In genomic region chr1:54896109-54897085, GRCm38 (mm10) we compare ENCODE assay signal across 7 mouse cellular contexts. TPM values are rescaled to one million over a fixed set of nuclear protein-coding genes. Genes with fewer than 3 reads are reported as not detected.
DNase-seq lines count a peak whose midpoint lies in the region; ATAC-seq lines count a peak whose summit lies in the region.

No protein-coding gene starts in this region.

- H3K4me3 ChIP-seq in kidney, embryonic 16.5 days (ENCODE audit: low read length) = no peak overlapping the region

- no peak for ATAC-seq in kidney, embryonic 16.5 days (ENCODE audit: low FRiP score, low TSS enrichment)

- no peaks in the 10 kb centered on the region for H3K27me3 ChIP-seq in kidney, embryonic 16.5 days (ENCODE audit: insufficient read depth, low read length)

- no peaks in the 10 kb centered on the region for H3K9me3 ChIP-seq in kidney, embryonic 16.5 days (ENCODE audit: low read length)

- DNase-seq in kidney, adult 9 months = peak; percentile 14
- DNase-seq in adipocyte (ENCODE audit: low spot score) = peak; percentile 47
- DNase-seq in gonadal fat pad, adult 2 months (ENCODE audit: low read depth) = peak; percentile 45
- DNase-seq in lung, postnatal 14 days = peak; percentile 50
- peak; percentile 30 for DNase-seq in thymus, postnatal 25 days
- DNase-seq in urinary bladder, postnatal 36 days (ENCODE audit: low spot score in 2 of 2) = no peak

- H3K4me2 ChIP-seq in kidney, embryonic 16.5 days (replicated peaks; ENCODE audit: low read depth, low read length) = no peak overlapping the region

- H3K9ac ChIP-seq in kidney, embryonic 16.5 days (replicated peaks; ENCODE audit: low read length) = no peak overlapping the region

- H3K36me3 ChIP-seq in kidney, embryonic 16.5 days (ENCODE audit: insufficient read depth, low read length) = no peaks in the 10 kb centered on the region

- WGBS in kidney, embryonic 16.5 days = 55% methylated on average over 11 of the region's 12 CpGs

- H3K27ac ChIP-seq in kidney, embryonic 16.5 days (ENCODE audit: low read length) = no peak overlapping the region

- 0 out of 2 replicates have a peak, but pooled peaks cover 4% of the 10 kb centered on the region for H3K4me1 ChIP-seq in kidney, embryonic 16.5 days (ENCODE audit: insufficient read depth, low read length)

RNA-seq across cellular contexts. Expression of gene Ankrd44, which starts 29.8 kb away (rescaled TPM):
- 6.6 and 6.8 TPM in 2 replicates for polyA plus RNA-seq in kidney, embryonic 16.5 days (2015; fragmentation: Nextera tagmentation; extraction: Ambion mirVana)
- 15.4 and 18.6 TPM in 2 replicates for polyA plus RNA-seq in gonadal fat pad, adult 2 months (2012; rRNA removed)

Comparison
In these comparisons a context has a peak if more than half of its experiments do, and no peak if none do; other contexts are left out.
1. DNase-seq: peak in kidney, adult 9 months (single experiment), adipocyte (single experiment), gonadal fat pad, adult 2 months (single experiment), lung, postnatal 14 days (single experiment) and thymus, postnatal 25 days (single experiment); none in urinary bladder, postnatal 36 days (0 of 2).